Mouse (Mus musculus): ENCODE results near the gene Lrrc40. TPM values are rescaled to one million over a fixed set of nuclear protein-coding genes. Genes with fewer than 3 reads are reported as not detected.

Gene Lrrc40
- polyA plus RNA-seq, 1 experiment from 2014 or later: 52.9 TPM

DNA sequence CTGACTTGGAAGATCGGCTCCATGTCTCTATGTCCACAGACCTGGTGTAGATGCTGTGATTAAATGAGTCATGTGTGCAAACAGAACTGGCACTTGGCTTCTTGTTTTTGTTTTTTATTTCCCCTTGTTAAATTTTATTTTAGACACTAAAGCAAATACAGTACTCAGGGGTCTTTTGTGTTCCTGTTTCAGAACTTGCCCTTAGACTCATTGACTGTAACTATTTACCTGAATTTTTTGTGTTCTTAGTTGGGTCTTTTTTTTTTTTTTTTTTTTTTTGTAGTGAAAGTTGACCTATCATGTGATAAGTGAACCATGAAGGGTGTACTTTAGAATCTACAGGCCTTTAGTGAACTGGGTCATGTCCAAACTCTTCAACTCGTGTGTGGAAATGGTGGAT lies 4.3 kb downstream of the Lrrc40 start:
- H3K27ac ChIP-seq (ENCODE audit: low read length): no peak overlapping the region
- H3K4me2 ChIP-seq (replicated peaks; ENCODE audit: low read depth, low read length): no peak overlapping the region

DNA sequence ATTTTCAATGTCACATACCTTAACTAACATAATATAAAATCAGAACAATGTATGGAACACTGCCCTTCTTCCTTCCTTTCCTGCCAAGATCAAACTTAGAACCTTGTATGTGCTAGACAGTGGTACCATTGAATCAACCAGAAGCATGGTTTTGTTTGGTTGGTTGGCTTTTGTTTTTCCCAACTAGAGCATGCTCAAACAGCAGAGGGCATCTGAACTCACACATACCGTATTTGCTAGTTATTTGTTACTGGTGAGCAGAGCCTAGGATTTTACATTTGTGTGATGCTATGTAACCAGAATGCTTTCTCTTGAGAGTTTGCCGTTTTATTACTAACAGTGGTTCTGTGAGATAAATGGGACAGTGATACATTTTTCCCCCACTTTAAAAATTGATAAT lies 13.0 kb downstream of the Lrrc40 start:
- Histone ChIP-seq H3K4me3 (ENCODE audit: low read length) (no peak overlapping the region), H3K36me3 (ENCODE audit: insufficient read depth, low read length) (peaks cover 11% of the 10 kb centered on the region; the same call in 1 of the 2 replicates), H3K4me2 (replicated peaks; ENCODE audit: low read depth, low read length) (no peak overlapping the region), H3K27ac (ENCODE audit: low read length) (no peak overlapping the region), H3K9ac (replicated peaks; ENCODE audit: low read length) (no peak overlapping the region), H3K27me3 (ENCODE audit: insufficient read depth, low read length) (no peaks in the 10 kb centered on the region), H3K9me3 (ENCODE audit: low read length) (no peaks in the 10 kb centered on the region), H3K4me1 (ENCODE audit: insufficient read depth, low read length) (no peaks in the 10 kb centered on the region)
- WGBS: 92% methylated on average over 2 of the region's 2 CpGs
- ATAC-seq (ENCODE audit: low FRiP score, low TSS enrichment): no peak

More for the DNA sequence above, 4.3 kb downstream of the Lrrc40 start:
- no peak for ATAC-seq (ENCODE audit: low FRiP score, low TSS enrichment)
- WGBS: 70% methylated on average over 2 of the region's 2 CpGs
- Histone ChIP-seq H3K9ac (replicated peaks; ENCODE audit: low read length) (no peak overlapping the region), H3K4me1 (ENCODE audit: insufficient read depth, low read length) (peaks cover 6% of the 10 kb centered on the region; the same call in 1 of the 2 replicates), H3K4me3 (ENCODE audit: low read length) (no peak overlapping the region), H3K27me3 (ENCODE audit: insufficient read depth, low read length) (no peaks in the 10 kb centered on the region), H3K9me3 (ENCODE audit: low read length) (no peaks in the 10 kb centered on the region), H3K36me3 (ENCODE audit: insufficient read depth, low read length) (no peaks in the 10 kb centered on the region)

DNA sequence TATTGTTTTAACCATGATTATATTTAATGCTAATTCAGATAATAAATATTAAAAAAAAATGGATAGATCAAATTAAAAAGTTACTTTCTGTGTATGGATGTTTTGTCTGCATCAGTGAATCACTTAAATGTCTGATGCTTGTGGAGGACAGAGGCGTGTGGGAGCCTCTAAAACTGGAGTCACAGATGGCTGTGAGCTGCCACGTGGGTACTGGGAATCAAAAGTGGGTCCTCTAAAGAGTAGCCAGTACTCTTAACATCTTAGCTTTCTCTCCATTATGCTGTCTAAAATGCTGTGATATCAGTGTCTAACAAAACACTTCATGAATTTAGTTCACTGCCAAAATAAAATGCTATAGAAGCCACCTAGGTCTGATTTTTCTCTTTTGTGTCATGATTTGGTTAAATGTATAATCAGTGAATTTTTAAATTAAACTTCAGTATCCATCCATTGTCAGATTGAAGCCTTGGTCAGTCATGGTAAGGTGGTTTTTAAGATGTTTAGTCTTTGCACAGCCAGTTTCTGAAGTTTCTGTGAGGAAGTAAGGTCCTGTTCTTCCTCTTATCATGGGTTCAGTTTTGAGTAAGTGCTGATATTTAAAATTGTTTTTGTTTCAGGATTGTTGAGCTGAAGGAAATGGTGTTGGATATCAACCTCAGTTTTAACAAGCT lies 24.3 kb downstream of the Lrrc40 start:
- Histone ChIP-seq H3K4me3 (ENCODE audit: low read length) (no peak overlapping the region), H3K9me3 (ENCODE audit: low read length) (no peaks in the 10 kb centered on the region), H3K27ac (ENCODE audit: low read length) (no peak overlapping the region), H3K4me2 (replicated peaks; ENCODE audit: low read depth, low read length) (no peak overlapping the region), H3K36me3 (ENCODE audit: insufficient read depth, low read length) (peaks cover 21% of the 10 kb centered on the region), H3K4me1 (ENCODE audit: insufficient read depth, low read length) (no peaks in the 10 kb centered on the region), H3K9ac (replicated peaks; ENCODE audit: low read length) (no peak overlapping the region), H3K27me3 (ENCODE audit: insufficient read depth, low read length) (no peaks in the 10 kb centered on the region)
- no peak for ATAC-seq (ENCODE audit: low FRiP score, low TSS enrichment)
- 90% methylated on average over 2 of the region's 2 CpGs for WGBS

DNA sequence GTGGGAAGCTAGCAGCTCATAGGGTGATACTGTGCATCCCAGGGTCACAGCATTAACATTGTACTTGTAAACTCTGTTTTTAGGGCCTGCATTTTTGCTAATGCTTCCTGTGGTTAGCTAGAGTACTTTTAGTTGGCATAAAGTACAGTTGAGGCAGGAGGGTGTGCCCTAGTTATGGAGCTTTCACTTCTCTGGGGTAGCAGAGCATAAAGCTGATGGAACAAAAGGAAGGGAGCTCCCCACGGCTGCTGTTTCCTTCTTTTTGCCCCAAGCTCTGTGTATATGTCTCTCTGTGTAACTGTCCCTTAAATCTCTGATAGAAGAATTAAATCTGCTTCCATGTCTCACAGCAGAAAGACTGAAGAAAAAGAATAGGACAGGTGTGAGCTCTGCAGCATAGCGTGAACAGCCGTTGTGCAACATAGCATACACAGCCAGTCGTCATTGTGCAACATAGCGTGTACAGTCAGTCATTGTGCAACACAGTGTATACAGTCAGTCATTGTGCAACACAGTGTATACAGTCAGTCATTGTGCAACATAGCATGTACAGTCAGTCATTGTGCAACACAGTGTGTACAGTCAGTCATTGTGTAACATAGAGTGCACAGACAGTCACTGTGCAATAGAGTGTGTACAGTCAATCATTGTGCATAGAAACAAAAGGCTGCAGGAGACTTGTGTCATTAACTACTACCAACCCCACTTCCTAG lies 25.5 kb downstream of the Lrrc40 start:
- H3K4me3 ChIP-seq (ENCODE audit: low read length): no peak overlapping the region
- peaks cover 12% of the 10 kb centered on the region for H3K36me3 ChIP-seq (ENCODE audit: insufficient read depth, low read length)
- H3K4me2 ChIP-seq (replicated peaks; ENCODE audit: low read depth, low read length): no peak overlapping the region
- H3K9me3 ChIP-seq (ENCODE audit: low read length): no peaks in the 10 kb centered on the region
- H3K27me3 ChIP-seq (ENCODE audit: insufficient read depth, low read length): no peaks in the 10 kb centered on the region
- no peak overlapping the region for H3K27ac ChIP-seq (ENCODE audit: low read length)
- no peak overlapping the region for H3K9ac ChIP-seq (replicated peaks; ENCODE audit: low read length)
- no peaks in the 10 kb centered on the region for H3K4me1 ChIP-seq (ENCODE audit: insufficient read depth, low read length)
- ATAC-seq (ENCODE audit: low FRiP score, low TSS enrichment): 0 out of 2 replicates have a peak, but pooled peaks have one; percentile 51
- 93% methylated on average over 5 of the region's 5 CpGs for WGBS

DNA sequence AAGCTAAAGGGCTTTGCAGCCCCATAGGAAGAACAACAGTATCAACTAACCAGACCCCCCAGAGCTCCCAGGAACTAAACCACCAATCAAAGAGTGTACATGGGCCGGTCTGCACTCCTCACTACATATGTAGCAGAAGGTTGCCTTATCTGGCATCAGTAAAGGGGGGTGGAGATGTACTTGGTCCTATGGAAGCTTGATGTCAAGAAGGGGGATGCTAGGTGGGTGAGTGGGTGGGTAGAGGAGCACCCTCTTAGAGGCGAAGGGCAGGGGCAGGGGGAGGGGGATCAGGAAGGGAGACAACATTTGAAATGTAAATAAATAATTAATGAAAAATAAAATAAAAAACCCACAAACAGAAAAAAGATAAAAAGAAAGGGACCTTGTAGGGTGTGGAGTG lies 28.8 kb downstream of the Lrrc40 start:
- no peak for ATAC-seq (ENCODE audit: low FRiP score, low TSS enrichment)

DNA sequence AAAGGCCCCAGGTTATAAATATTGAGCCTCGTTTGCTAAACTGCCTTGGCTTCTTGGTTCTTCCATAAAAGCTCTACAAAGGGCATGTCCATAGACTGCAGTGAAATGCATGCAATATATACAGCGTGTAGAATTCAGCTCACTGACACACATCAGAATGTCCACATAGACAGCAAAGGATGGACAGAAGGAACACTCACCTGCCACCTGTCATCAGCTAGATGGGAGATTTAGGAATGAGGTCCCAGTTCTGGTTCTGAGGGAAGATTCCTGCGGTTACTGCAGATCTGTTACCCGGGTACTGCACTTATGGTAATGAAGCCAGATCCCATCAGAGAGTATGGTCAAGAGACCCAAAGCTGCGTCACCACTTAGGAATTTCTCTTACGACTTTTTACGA lies 31.5 kb downstream of the Lrrc40 start:
- Histone ChIP-seq H3K9me3 (ENCODE audit: low read length) (no peaks in the 10 kb centered on the region), H3K4me1 (ENCODE audit: insufficient read depth, low read length) (no peaks in the 10 kb centered on the region), H3K27ac (ENCODE audit: low read length) (no peak overlapping the region), H3K36me3 (ENCODE audit: insufficient read depth, low read length) (peaks cover 12% of the 10 kb centered on the region), H3K27me3 (ENCODE audit: insufficient read depth, low read length) (no peaks in the 10 kb centered on the region), H3K4me2 (replicated peaks; ENCODE audit: low read depth, low read length) (no peak overlapping the region), H3K9ac (replicated peaks; ENCODE audit: low read length) (no peak overlapping the region), H3K4me3 (ENCODE audit: low read length) (no peak overlapping the region)
- no peak for ATAC-seq (ENCODE audit: low FRiP score, low TSS enrichment)
- WGBS: 68% methylated on average over 7 of the region's 7 CpGs

More for the DNA sequence above, 28.8 kb downstream of the Lrrc40 start:
- Histone ChIP-seq H3K4me2 (replicated peaks; ENCODE audit: low read depth, low read length) (no peak overlapping the region), H3K4me1 (ENCODE audit: insufficient read depth, low read length) (no peaks in the 10 kb centered on the region), H3K4me3 (ENCODE audit: low read length) (no peak overlapping the region), H3K27ac (ENCODE audit: low read length) (no peak overlapping the region), H3K9me3 (ENCODE audit: low read length) (no peaks in the 10 kb centered on the region), H3K9ac (replicated peaks; ENCODE audit: low read length) (no peak overlapping the region), H3K36me3 (ENCODE audit: insufficient read depth, low read length) (peaks cover 15% of the 10 kb centered on the region), H3K27me3 (ENCODE audit: insufficient read depth, low read length) (no peaks in the 10 kb centered on the region)
- 92% methylated on average over 2 of the region's 2 CpGs for WGBS

DNA sequence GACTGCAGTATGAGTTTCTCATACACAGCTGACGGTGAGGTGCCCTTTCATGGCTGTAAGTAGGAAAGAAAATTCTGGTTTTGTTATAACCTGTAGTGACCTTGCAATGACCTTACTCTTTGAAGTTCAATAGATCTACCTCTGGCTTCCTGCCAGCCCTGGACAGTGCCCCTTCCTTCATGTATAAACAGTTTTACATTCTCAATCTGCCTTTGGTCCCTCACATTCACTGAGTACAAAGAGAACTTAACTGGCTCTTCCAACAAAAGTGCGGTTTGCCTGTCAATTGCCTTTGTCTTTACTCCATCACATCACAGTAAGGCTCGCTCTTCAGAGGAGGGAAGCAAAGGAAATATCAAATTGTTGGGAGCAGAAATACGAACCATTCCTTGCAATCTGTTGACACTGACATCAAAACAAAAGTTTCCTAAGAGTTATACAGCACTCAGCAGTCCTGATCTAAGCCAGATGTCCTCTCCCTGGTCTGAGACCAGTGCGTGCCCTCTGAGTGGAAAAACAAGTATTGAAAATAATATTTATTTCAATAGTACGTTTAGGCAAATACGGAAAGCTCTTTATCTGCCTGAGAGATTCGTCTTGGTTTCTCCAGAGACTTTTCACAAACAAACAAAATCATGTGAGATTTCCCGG lies 32.3 kb downstream of the Lrrc40 start:
- WGBS: 69% methylated on average over 9 of the region's 9 CpGs
- no peak for ATAC-seq (ENCODE audit: low FRiP score, low TSS enrichment)
- Histone ChIP-seq H3K27ac (ENCODE audit: low read length) (no peak overlapping the region), H3K4me2 (replicated peaks; ENCODE audit: low read depth, low read length) (no peak overlapping the region), H3K9ac (replicated peaks; ENCODE audit: low read length) (no peak overlapping the region), H3K36me3 (ENCODE audit: insufficient read depth, low read length) (peaks cover 12% of the 10 kb centered on the region), H3K4me3 (ENCODE audit: low read length) (no peak overlapping the region), H3K9me3 (ENCODE audit: low read length) (no peaks in the 10 kb centered on the region), H3K4me1 (ENCODE audit: insufficient read depth, low read length) (no peaks in the 10 kb centered on the region), H3K27me3 (ENCODE audit: insufficient read depth, low read length) (no peaks in the 10 kb centered on the region)

DNA sequence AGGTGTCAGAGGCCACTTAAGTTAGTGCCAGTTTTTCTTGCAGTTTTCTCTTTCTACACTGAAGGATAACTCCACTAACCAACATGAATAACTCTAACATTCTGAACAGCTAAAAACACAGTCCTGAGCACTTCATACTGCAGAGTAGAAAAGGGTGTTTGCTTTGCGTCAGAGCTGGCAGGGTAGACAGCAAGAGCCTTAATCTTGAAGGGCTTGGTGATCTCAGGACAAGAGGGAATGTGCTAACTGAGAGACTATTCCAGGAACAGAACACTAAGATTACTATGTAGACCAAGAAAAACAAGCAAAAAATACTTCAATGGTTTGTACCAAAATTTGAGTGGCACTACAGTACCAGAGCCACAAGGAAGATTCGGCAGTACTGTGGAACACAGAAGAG lies 38.5 kb downstream of the Lrrc40 start:
- no peak overlapping the region for H3K27ac ChIP-seq (ENCODE audit: low read length)
- no peak overlapping the region for H3K9ac ChIP-seq (replicated peaks; ENCODE audit: low read length)
- H3K4me3 ChIP-seq (ENCODE audit: low read length): no peak overlapping the region
- H3K36me3 ChIP-seq (ENCODE audit: insufficient read depth, low read length): no peaks in the 10 kb centered on the region
- no peaks in the 10 kb centered on the region for H3K4me1 ChIP-seq (ENCODE audit: insufficient read depth, low read length)
- H3K9me3 ChIP-seq (ENCODE audit: low read length): no peaks in the 10 kb centered on the region
- ATAC-seq (ENCODE audit: low FRiP score, low TSS enrichment): no peak
- no peak overlapping the region for H3K4me2 ChIP-seq (replicated peaks; ENCODE audit: low read depth, low read length)
- H3K27me3 ChIP-seq (ENCODE audit: insufficient read depth, low read length): no peaks in the 10 kb centered on the region
- WGBS: 92% methylated on average over 2 of the region's 2 CpGs

DNA sequence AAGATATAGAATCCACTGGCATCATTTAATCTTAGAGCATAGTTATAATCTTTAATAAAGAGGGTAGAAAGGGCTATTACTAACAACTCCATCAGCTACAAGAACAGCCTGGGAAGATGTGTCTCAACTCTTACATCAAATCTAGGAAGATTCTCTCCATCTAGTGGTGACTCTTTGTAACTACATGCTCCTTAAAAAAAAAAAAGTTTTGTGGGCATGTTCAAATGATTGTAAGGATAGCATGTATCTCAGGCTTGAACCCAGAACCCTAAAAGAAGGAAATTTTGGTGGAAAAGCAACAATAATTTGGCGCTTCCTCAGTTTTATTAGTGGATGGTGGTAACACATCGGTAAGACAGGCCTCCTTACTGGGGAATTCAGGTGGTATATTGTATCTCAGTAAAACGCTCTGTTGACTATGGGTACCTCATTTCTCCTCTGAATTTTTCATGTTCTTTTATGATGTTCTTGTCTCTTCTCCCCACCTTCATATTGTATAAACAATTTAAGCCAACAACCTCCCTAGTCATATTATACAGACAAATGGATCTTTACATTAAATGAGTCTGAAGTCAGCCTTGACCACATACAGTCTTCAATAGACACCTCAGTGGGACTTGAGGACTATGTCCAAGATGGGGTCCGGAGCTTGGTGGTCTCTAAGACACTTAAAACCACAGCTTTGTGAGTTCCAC lies 40.4 kb downstream of the Lrrc40 start:
- H3K9ac ChIP-seq (replicated peaks; ENCODE audit: low read length): no peak overlapping the region
- WGBS: 45% methylated on average over 4 of the region's 4 CpGs
- H3K9me3 ChIP-seq (ENCODE audit: low read length): no peaks in the 10 kb centered on the region
- no peak; the same call in 1 of the 2 replicates for ATAC-seq (ENCODE audit: low FRiP score, low TSS enrichment)
- no peak overlapping the region for H3K4me3 ChIP-seq (ENCODE audit: low read length)
- no peaks in the 10 kb centered on the region for H3K36me3 ChIP-seq (ENCODE audit: insufficient read depth, low read length)
- H3K27ac ChIP-seq (ENCODE audit: low read length): no peak overlapping the region
- no peaks in the 10 kb centered on the region for H3K27me3 ChIP-seq (ENCODE audit: insufficient read depth, low read length)
- no peaks in the 10 kb centered on the region for H3K4me1 ChIP-seq (ENCODE audit: insufficient read depth, low read length)
- H3K4me2 ChIP-seq (replicated peaks; ENCODE audit: low read depth, low read length): no peak overlapping the region

All from kidney, embryonic 16.5 days (tissue).